Mouse (Mus musculus) neural tube, embryonic 12.5 days (tissue): Measurements from ENCODE around the gene Ggt6. TPM values are rescaled to one million over a fixed set of nuclear protein-coding genes. Genes with fewer than 3 reads are reported as not detected.
A peak's percentile ranks its signal among the peaks of the same experiment; 100 is the strongest.

Source experiments
- ATAC-seq: fragments of 200-750 bp; cut with Nextera tagmentation; 2 replicates; pipeline ENCODE4 v1.8.0; 2017; ENCODE audit warnings: low read depth, mild to moderate bottlenecking, moderate TSS enrichment, moderate library complexity; ENCODE audit not compliant: low FRiP score
- H3K27ac ChIP-seq: fragments of 300-500 bp; sonication (generic); 2 replicates; pipeline ENCODE4 v1.5.1; 2016
- H3K27me3 ChIP-seq: fragments of 300-500 bp; sonication (generic); replicated peaks from 2 replicates; pipeline ENCODE4 v1.6.1; 2016; ENCODE audit warnings: mild to moderate bottlenecking
- H3K36me3 ChIP-seq: fragments of 300-500 bp; sonication (generic); 2 replicates; pipeline ENCODE4 v1.6.1; 2016; ENCODE audit warnings: mild to moderate bottlenecking
- H3K4me1 ChIP-seq: fragments of 300-500 bp; sonication (generic); 2 replicates; pipeline ENCODE4 v1.6.1; 2016
- H3K4me2 ChIP-seq: fragments of 300-500 bp; sonication (generic); replicated peaks from 2 replicates; pipeline ENCODE4 v1.6.1; 2016; ENCODE audit warnings: mild to moderate bottlenecking
- H3K4me3 ChIP-seq: fragments of 300-500 bp; sonication (generic); 2 replicates; pipeline ENCODE4 v1.5.1; 2016
- H3K9ac ChIP-seq: fragments of 300-500 bp; sonication (generic); 2 replicates; pipeline ENCODE4 v1.6.1; 2016; ENCODE audit warnings: mild to moderate bottlenecking
- H3K9me3 ChIP-seq: fragments of 300-500 bp; sonication (generic); 2 replicates; pipeline ENCODE4 v1.6.1; 2016; ENCODE audit warnings: mild to moderate bottlenecking
- WGBS: fragments of 180-500 bp; shearing (Covaris S2); methylation state at CpG from one replicate; pipeline ENCODE4 v1.1.7; 2016; 5-methylcytosine and 5-hydroxymethylcytosine counted together
- polyA plus RNA-seq: library from polyadenylated mRNA; unstranded; fragments of >200 nt; fragmentation: Nextera tagmentation; extraction: Ambion mirVana; gene quantifications from 2 replicates; pipeline ENCODE4 v1.2.1, GENCODE M21; 2016

Ggt6 gene
- polyA plus RNA-seq, 1 experiment from 2014 or later, result not detected

DNA sequence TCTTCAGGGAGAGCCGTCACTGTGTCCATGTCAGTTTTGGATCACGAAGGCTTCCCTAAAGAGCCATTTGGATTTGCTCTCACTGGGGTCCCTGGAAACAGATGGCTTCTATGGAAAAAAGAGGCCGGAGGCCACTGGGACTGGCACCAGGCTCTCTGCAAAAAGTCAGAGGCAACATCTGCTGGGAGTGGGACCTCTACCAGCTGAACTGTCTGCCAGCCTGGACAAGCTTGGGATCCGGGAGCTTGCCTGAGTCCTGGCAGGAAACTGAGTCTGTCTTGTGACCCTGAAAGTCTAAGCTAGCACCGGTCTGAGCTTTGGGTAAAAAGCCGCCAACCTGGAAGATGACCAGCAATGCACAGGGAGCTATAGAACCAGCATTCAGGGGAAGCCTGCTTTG, 36.1 kb downstream of the Ggt6 start:
- Histone ChIP-seq H3K36me3 (0 out of 2 replicates have a peak, but pooled peaks cover 8% of the 10 kb centered on the region), H3K27me3 (no peaks in the 10 kb centered on the region), H3K9me3 (no peaks in the 10 kb centered on the region), H3K9ac (no peak overlapping the region), H3K4me3 (no peak overlapping the region), H3K4me1 (peaks cover 12% of the 10 kb centered on the region), H3K27ac (no peak overlapping the region), H3K4me2 (no peak overlapping the region)
- ATAC-seq, result no peak
- WGBS, result 84% methylated on average over 6 of the region's 6 CpGs

DNA sequence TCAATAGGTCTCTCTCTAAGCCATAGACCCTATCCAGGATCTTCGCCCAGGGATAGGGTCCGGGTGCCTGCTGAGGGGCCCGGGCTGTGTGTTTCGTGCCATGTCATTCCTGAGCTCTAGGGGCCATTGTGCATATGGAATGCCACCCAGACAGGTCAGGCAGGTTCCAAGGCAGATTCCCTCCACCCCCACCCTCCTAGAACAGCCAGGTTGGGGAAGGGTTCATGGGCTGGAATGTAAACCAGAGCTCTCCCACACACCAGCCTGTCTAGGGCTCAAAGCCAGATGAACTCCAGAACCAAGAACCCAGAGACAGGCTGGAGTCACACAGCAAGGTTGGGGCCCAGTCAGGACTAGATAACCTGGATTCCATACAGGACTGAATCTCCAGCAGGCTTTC, 38.2 kb downstream of the Ggt6 start:
- Histone ChIP-seq H3K4me3 (no peak overlapping the region), H3K27me3 (no peaks in the 10 kb centered on the region), H3K36me3 (0 out of 2 replicates have a peak, but pooled peaks cover 8% of the 10 kb centered on the region), H3K9ac (no peak overlapping the region), H3K27ac (no peak overlapping the region), H3K4me2 (no peak overlapping the region), H3K4me1 (peaks cover 17% of the 10 kb centered on the region), H3K9me3 (no peaks in the 10 kb centered on the region)
- ATAC-seq, result no peak
- WGBS, result 82% methylated on average over 4 of the region's 4 CpGs

DNA sequence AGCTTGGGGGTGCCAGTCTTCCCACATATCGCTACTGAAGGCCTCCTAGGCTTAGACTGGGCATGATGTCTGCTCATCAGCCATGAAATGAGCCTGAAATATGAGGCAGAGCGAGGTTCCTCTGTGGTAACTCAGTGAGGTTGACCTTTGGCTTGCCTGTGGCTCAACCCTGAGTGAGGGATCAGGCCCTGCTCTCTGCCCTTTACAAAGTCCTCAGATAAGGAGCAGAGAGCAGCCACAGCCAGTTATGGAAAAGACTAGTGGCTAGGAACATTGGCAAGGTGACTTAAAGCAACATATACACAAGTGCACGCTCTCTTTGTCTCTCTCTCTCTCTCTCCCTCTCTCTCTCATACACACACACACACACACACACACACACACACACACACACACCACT, 39.6 kb downstream of the Ggt6 start:
- WGBS, result 72% methylated on average over 3 of the region's 3 CpGs
- H3K36me3 ChIP-seq, result 0 out of 2 replicates have a peak, but pooled peaks cover 8% of the 10 kb centered on the region
- H3K27ac ChIP-seq, result no peak overlapping the region
- H3K9me3 ChIP-seq, result no peaks in the 10 kb centered on the region
- H3K27me3 ChIP-seq, result no peaks in the 10 kb centered on the region
- H3K4me1 ChIP-seq, result peaks cover 12% of the 10 kb centered on the region
- no peak for ATAC-seq
- no peak overlapping the region for H3K4me2 ChIP-seq
- no peak overlapping the region for H3K4me3 ChIP-seq
- no peak overlapping the region for H3K9ac ChIP-seq

DNA sequence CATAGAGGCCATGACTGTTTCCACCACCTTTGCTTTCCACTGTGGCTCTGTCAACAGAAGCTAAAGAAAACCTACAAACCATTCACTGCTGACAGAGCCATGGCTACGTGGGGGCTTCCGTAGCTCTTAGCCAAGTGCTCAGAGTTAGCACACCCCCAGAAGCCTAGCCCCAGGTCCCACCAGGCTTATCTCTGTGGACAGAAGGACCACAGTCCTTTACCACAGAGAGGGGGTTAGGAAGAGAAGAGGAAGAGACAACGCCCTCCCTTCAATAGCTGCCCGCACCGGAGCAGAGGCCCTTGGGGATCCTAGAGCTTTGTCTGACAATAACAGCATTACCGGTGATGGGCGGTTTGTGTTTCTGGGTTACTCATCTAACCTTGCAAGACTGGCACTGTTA, 40.1 kb downstream of the Ggt6 start:
- Histone ChIP-seq H3K9ac (no peak overlapping the region), H3K36me3 (0 out of 2 replicates have a peak, but pooled peaks cover 8% of the 10 kb centered on the region), H3K4me2 (no peak overlapping the region), H3K9me3 (no peaks in the 10 kb centered on the region), H3K4me3 (no peak overlapping the region), H3K27ac (no peak overlapping the region), H3K27me3 (no peaks in the 10 kb centered on the region), H3K4me1 (peaks cover 12% of the 10 kb centered on the region)
- whole genome bisulfite sequencing, result 73% methylated on average over 7 of the region's 7 CpGs
- no peak for ATAC-seq

DNA sequence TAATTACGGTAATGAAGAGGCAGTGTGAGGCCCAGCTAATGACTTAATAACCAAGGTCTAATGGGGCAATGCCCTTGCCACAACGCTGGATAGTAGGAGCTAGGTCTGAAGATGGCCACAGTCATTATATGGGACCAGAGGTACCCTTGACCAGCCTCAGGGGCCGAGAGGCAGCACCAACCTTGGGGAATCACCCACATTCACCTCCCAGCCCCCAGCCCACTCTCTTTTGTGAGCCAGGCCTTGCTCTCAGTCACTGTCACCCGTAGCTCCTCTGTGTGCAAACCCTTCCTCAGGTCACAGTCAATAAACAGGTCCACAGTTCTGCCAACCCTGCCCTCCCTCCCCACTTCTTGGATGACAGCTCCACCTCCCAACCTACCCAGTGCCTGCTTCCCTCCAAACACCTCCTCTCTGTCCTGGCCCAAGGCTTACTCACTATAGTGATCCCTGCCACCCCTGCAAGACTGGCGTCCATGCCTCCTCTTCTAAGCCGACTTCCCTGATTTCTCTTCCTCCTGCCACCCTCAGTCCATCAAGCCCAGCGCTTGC, 40.8 kb downstream of the Ggt6 start:
- Histone ChIP-seq H3K27me3 (no peaks in the 10 kb centered on the region), H3K4me2 (no peak overlapping the region), H3K4me1 (peaks cover 12% of the 10 kb centered on the region), H3K4me3 (no peak overlapping the region), H3K27ac (no peak overlapping the region), H3K9ac (no peak overlapping the region), H3K36me3 (0 out of 2 replicates have a peak, but pooled peaks cover 8% of the 10 kb centered on the region), H3K9me3 (no peaks in the 10 kb centered on the region)
- 58% methylated on average over 7 of the region's 7 CpGs for WGBS
- ATAC-seq, result no peak

DNA sequence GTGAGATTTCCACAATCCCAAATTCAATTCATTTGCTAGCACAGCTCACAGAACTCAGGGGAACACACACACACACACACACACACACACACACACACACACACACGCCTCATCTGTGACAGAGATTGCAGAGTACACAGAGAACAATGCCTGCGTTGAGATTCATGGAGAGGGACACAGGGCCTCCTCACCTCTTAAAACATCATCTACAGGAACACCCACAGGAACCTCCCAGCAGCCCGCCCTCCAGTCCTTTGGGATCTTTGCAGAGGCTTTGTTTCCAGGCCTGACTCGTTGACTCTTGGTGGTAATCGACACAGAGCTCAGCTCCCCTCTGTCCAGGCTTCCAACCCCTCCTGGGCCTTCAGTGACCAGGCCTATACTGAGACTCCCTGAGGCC, 41.9 kb downstream of the Ggt6 start:
- Histone ChIP-seq H3K4me1 (peaks cover 12% of the 10 kb centered on the region), H3K36me3 (0 out of 2 replicates have a peak, but pooled peaks cover 8% of the 10 kb centered on the region), H3K27me3 (no peaks in the 10 kb centered on the region), H3K9ac (no peak overlapping the region), H3K27ac (no peak overlapping the region), H3K4me3 (no peak overlapping the region), H3K9me3 (no peaks in the 10 kb centered on the region), H3K4me2 (no peak overlapping the region)
- no peak for ATAC-seq
- 35% methylated on average over 5 of the region's 5 CpGs for WGBS

DNA sequence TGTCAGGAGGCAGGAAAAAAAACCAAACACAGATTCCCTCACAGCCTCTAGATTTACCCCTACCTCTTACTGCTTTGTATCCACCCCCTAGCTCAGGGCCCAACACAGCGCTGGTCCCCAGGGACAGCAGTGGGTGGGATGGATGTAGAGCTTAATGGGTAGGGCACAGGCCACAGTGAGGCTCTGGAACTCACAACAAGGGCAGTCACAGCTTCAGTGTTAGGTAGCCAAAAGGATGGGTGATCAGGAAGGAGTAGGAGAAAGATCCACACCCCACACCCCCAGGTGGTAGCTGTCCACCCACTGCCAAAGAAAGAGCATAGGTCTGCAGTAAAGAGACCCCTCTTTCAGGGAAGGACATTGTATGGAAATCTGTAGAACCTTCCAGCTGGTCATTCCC, 42.3 kb downstream of the Ggt6 start:
- no peaks in the 10 kb centered on the region for H3K9me3 ChIP-seq
- no peak overlapping the region for H3K27ac ChIP-seq
- no peak overlapping the region for H3K4me3 ChIP-seq
- H3K4me1 ChIP-seq, result peaks cover 12% of the 10 kb centered on the region
- H3K9ac ChIP-seq, result no peak overlapping the region
- 0 out of 2 replicates have a peak, but pooled peaks cover 8% of the 10 kb centered on the region for H3K36me3 ChIP-seq
- H3K27me3 ChIP-seq, result no peaks in the 10 kb centered on the region
- 87% methylated on average over 1 of the region's 1 CpGs for WGBS
- H3K4me2 ChIP-seq, result no peak overlapping the region
- no peak for ATAC-seq

DNA sequence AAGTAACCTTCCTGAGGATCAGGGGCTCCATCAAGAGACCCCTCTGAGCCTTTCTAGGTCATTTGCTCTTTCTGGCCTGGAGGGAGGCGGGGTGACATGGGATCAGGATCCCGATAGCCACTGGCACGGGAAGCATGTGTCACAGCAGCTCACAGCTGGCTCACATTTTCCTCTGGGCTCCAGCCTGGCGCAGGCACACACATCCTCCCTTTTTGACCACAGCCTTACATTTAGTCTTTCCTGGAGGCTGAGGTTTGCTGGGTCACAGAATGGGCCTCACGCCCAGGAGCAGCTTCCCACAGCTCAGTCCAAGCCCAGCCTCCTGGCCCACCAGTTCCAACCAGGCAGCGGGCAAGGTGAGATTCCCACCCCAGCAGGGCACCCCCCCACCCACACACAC, 42.9 kb downstream of the Ggt6 start:
- ATAC-seq, result no peak
- Histone ChIP-seq H3K36me3 (0 out of 2 replicates have a peak, but pooled peaks cover 3% of the 10 kb centered on the region), H3K4me3 (no peak overlapping the region), H3K9me3 (no peaks in the 10 kb centered on the region), H3K27ac (no peak overlapping the region), H3K4me1 (peaks cover 12% of the 10 kb centered on the region), H3K4me2 (no peak overlapping the region), H3K27me3 (no peaks in the 10 kb centered on the region), H3K9ac (no peak overlapping the region)
- WGBS, result 80% methylated on average over 6 of the region's 6 CpGs

DNA sequence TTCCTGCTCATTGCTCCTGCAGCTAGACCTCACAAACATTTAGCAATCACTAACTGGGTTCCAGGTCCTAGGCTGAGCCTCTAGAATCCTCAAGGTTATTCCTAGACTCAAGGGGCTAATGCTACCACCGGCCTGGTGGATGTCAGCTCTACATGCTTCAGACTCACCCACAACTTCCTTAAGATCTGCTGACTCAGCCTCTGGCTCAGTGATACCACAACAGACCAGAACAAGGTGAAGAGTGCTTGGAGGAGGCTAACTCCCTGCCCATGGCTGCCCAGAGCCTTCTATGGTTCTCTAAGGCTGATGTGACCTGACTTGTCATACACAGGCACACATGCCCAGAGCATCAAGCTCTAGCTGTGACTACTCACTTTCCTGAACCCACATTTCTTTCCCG, 44.2 kb downstream of the Ggt6 start:
- no peak for ATAC-seq
- no peak overlapping the region for H3K27ac ChIP-seq
- no peaks in the 10 kb centered on the region for H3K9me3 ChIP-seq
- WGBS, result 89% methylated on average over 2 of the region's 2 CpGs
- H3K36me3 ChIP-seq, result no peaks in the 10 kb centered on the region
- no peak overlapping the region for H3K4me2 ChIP-seq
- H3K27me3 ChIP-seq, result no peaks in the 10 kb centered on the region
- H3K4me3 ChIP-seq, result no peak overlapping the region
- H3K9ac ChIP-seq, result no peak overlapping the region
- peaks cover 12% of the 10 kb centered on the region for H3K4me1 ChIP-seq

DNA sequence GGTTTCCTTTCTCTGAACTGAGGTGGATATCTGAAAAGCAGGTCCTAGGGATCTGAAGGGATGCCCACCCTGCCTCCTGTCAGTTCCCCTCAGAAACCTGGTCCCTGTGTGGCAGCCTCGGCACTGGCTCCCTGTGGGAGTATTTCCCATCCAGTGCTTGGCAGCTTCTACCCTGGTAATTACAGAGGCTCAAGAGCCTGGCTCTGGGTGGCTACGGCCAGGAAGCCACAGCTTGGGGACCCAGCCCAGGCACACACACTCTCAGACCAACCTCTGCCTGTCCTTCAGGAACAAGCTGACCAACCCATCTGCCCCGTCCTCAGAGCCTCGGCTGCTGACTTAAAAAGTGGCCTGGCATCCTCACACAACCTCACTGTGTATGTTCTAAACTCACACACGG, 46.0 kb downstream of the Ggt6 start:
- no peaks in the 10 kb centered on the region for H3K36me3 ChIP-seq
- H3K27me3 ChIP-seq, result no peaks in the 10 kb centered on the region
- H3K4me2 ChIP-seq, result no peak overlapping the region
- peaks cover 20% of the 10 kb centered on the region for H3K4me1 ChIP-seq
- no peaks in the 10 kb centered on the region for H3K9me3 ChIP-seq
- H3K9ac ChIP-seq, result no peak overlapping the region
- ATAC-seq, result no peak
- no peak overlapping the region for H3K27ac ChIP-seq
- H3K4me3 ChIP-seq, result no peak overlapping the region
- 84% methylated on average over 5 of the region's 5 CpGs for WGBS

DNA sequence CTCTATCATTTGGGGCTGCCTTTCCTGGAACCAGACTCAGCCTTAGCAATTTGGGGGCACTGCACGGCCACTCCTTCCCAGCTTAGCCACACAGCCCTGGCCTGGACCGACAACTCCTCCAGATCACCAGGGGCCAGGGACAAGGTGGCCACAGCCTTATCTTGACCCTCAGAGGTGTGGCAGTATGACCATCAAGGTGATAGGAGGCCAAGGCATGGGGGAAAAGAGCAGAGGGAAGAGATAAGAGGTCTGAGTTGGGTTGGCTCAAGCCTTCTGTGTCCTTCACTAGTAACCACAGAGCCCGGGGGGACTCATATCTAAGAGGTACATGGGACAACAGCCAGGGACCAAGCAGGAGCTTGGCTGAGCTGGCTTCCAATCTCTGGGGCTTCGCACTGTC, 46.6 kb downstream of the Ggt6 start:
- ATAC-seq, result no peak
- Histone ChIP-seq H3K4me3 (no peak overlapping the region), H3K9me3 (no peaks in the 10 kb centered on the region), H3K27ac (no peak overlapping the region), H3K4me2 (no peak overlapping the region), H3K9ac (no peak overlapping the region), H3K27me3 (peaks cover 4% of the 10 kb centered on the region; the same call in 1 of the 2 replicates), H3K4me1 (peaks cover 18% of the 10 kb centered on the region), H3K36me3 (no peaks in the 10 kb centered on the region)
- WGBS, result 80% methylated on average over 4 of the region's 4 CpGs

DNA sequence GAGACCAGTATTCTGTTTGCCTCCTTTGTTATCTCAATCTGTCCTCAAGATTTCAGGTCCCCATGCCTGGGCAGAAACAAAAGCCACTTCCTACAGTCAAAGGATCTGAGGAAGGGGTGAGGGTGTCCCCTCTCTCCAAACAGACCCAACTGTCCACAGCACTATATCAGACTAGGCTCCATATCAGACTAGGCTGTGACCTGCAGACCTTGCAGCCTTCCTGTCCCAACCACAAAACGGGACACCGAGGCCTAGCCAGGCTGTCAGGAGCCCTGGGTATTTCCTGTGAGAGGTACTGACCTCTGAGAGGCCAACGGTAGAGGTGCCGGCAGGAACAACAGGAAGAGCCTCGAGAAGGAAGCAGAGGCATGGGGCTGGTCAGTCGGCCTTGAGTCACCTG, 49.2 kb downstream of the Ggt6 start:
- Histone ChIP-seq H3K27ac (no peak overlapping the region), H3K4me2 (no peak overlapping the region), H3K27me3 (peaks cover 28% of the 10 kb centered on the region), H3K9me3 (no peaks in the 10 kb centered on the region), H3K4me1 (peaks cover 27% of the 10 kb centered on the region), H3K9ac (no peak overlapping the region), H3K36me3 (no peaks in the 10 kb centered on the region), H3K4me3 (no peak overlapping the region)
- WGBS, result 69% methylated on average over 6 of the region's 6 CpGs
- ATAC-seq, result no peak

DNA sequence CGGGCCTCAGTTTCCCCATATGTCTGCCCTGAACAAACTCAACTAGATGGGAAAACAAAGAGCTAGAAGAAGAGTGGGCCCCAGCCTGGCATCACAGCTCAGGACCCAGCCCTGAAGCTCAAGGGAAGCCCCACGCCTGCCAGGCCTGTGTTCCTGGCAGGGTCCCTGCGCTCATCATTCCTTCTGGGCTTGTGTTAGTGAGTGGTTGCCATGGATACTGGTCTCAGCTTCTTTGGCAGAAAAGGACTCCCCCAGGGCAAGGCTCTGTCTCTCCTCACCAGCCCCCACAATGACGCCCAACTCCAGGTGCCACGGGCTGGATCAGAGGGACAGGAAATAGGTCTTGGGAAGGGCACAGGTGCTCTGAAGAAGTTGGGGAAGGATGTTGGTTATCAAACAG, 49.8 kb downstream of the Ggt6 start:
- 54% methylated on average over 5 of the region's 5 CpGs for WGBS
- Histone ChIP-seq H3K9ac (no peak overlapping the region), H3K36me3 (no peaks in the 10 kb centered on the region), H3K27me3 (peaks cover 28% of the 10 kb centered on the region), H3K4me2 (peak overlapping the region; percentile 12; the same call in 1 of the 2 replicates), H3K9me3 (no peaks in the 10 kb centered on the region), H3K27ac (no peak overlapping the region), H3K4me1 (peaks cover 27% of the 10 kb centered on the region), H3K4me3 (no peak overlapping the region)
- no peak for ATAC-seq
